Comparison of ENCODE assay signal across 14 mouse cellular contexts in the genomic region with DNA sequence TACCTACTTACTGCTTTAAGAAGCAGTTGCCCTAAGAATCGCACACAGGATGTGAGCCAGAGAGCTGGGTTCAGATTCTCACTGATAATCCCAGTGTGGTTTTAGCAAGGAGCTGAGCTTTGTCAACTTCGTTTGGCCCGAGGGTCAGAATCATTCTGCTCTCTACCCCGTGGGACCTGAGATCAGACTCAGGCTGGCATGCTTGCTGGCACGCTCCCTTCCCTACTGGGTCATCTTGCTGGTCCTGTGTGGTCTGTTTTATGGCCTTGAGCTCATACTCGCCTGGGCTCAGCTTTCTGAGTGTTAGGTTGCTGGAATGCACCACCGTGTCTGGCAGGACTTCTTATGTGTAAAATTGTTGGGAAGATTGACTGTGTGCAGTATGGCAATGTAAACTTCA.
DNase-seq lines count a peak whose midpoint lies in the region; ATAC-seq and TF ChIP-seq lines count a peak whose summit lies in the region.
"Had no signal": no experiment of that assay in that cellular context is flagged by ENCODE, and none has a peak within 500 bp of the region (broad histone marks: within the 10 kb centered on the region; RNA-seq: fewer than 3 reads in every experiment).

No protein-coding gene starts in this region.

- H3K27me3 ChIP-seq in heart, embryonic 10.5 days (ENCODE audit: insufficient read depth, poor library complexity, severe bottlenecking): no peaks in the 10 kb centered on the region
- no peaks in the 10 kb centered on the region for H3K27me3 ChIP-seq in embryonic facial prominence, embryonic 14.5 days (replicated peaks; ENCODE audit: control insufficient read depth, insufficient read depth, low read length)
- H3K27me3 ChIP-seq in intestine, embryonic 14.5 days (replicated peaks; ENCODE audit: control insufficient read depth, insufficient read depth, low read length): no peaks in the 10 kb centered on the region
- H3K27me3 ChIP-seq: Patski had no signal

- TF ChIP-seq CTCF in olfactory bulb, adult 2 months (IDR thresholded peaks at IDR 0.05; ENCODE audit: insufficient read depth, low read depth, low read length): no peak

- H3K4me2 ChIP-seq in embryonic facial prominence, embryonic 14.5 days (ENCODE audit: low read depth, low read length): no peak overlapping the region
- H3K4me2 ChIP-seq in intestine, embryonic 14.5 days (ENCODE audit: low read length): no peak overlapping the region
- H3K4me2 ChIP-seq: midbrain, embryonic 11.5 days had no signal

- no peak for DNase-seq in heart, embryonic 10.5 days (ENCODE audit: low spot score)
- DNase-seq in heart, postnatal 14 days: no peak
- peak; percentile 16 for DNase-seq in embryonic facial prominence, embryonic 14.5 days (ENCODE audit: low spot score)
- peak; percentile 56 for DNase-seq in intestine, embryonic 14.5 days (ENCODE audit: low spot score)
- no peak for DNase-seq in spleen, adult 18-20 months
- DNase-seq in layer of hippocampus, postnatal 10 days (ENCODE audit: low spot score in 2 of 2): no peak
- DNase-seq: adrenal gland, adult 8-10 months; cerebellum, adult 11-12 months; liver, postnatal 0 days; thymus, postnatal 25 days had no signal

- peak overlapping the region; percentile 87 for H3K27ac ChIP-seq in heart, embryonic 10.5 days
- H3K27ac ChIP-seq in embryonic facial prominence, embryonic 14.5 days (replicated peaks; ENCODE audit: low read depth, low read length): no peak overlapping the region
- H3K27ac ChIP-seq in intestine, embryonic 14.5 days (ENCODE audit: low read depth): peak overlapping the region; percentile 82
- peak overlapping the region; percentile 75 for H3K27ac ChIP-seq in olfactory bulb, adult 2 months (ENCODE audit: insufficient read depth, low read depth, low read length)
- H3K27ac ChIP-seq: forebrain, embryonic 10.5 days had no signal

- H3K9ac ChIP-seq in embryonic facial prominence, embryonic 14.5 days (ENCODE audit: low read depth, low read length): no peak overlapping the region
- H3K9ac ChIP-seq in intestine, embryonic 14.5 days (ENCODE audit: low read length): no peak overlapping the region
- H3K9ac ChIP-seq: liver, postnatal 0 days had no signal

- H3K36me3 ChIP-seq in heart, embryonic 10.5 days: peaks cover 18% of the 10 kb centered on the region
- H3K36me3 ChIP-seq in embryonic facial prominence, embryonic 14.5 days (ENCODE audit: control insufficient read depth, insufficient read depth, low read length): 0 out of 2 replicates have a peak, but pooled peaks cover 5% of the 10 kb centered on the region
- 0 out of 2 replicates have a peak, but pooled peaks cover 4% of the 10 kb centered on the region for H3K36me3 ChIP-seq in intestine, embryonic 14.5 days (ENCODE audit: control insufficient read depth, insufficient read depth, low read length)

- H3K4me3 ChIP-seq in heart, embryonic 10.5 days: no peak overlapping the region
- no peak overlapping the region for H3K4me3 ChIP-seq in embryonic facial prominence, embryonic 14.5 days (ENCODE audit: low read depth, low read length)
- H3K4me3 ChIP-seq in intestine, embryonic 14.5 days (ENCODE audit: low read depth, low read length): no peak overlapping the region
- H3K4me3 ChIP-seq in olfactory bulb, adult 2 months (ENCODE audit: insufficient read depth, low read depth, low read length): no peak overlapping the region
- H3K4me3 ChIP-seq: forebrain, embryonic 10.5 days had no signal

- WGBS in heart, embryonic 10.5 days: 73% methylated on average over 7 of the region's 7 CpGs
- 48% methylated on average over 7 of the region's 7 CpGs for WGBS in embryonic facial prominence, embryonic 14.5 days
- WGBS in intestine, embryonic 14.5 days: 49% methylated on average over 7 of the region's 7 CpGs
- 83% methylated on average over 7 of the region's 7 CpGs for WGBS in olfactory bulb, adult 2 months

- no peak for ATAC-seq in embryonic facial prominence, embryonic 14.5 days (ENCODE audit: low read depth)
- no peak for ATAC-seq in intestine, embryonic 14.5 days (replicated peaks; ENCODE audit: low FRiP score, low TSS enrichment, low read depth)
- ATAC-seq: Patski had no signal

- H3K9me3 ChIP-seq in heart, embryonic 10.5 days: no peaks in the 10 kb centered on the region
- no peaks in the 10 kb centered on the region for H3K9me3 ChIP-seq in embryonic facial prominence, embryonic 14.5 days (ENCODE audit: control insufficient read depth, low read length)
- no peaks in the 10 kb centered on the region for H3K9me3 ChIP-seq in intestine, embryonic 14.5 days (ENCODE audit: control insufficient read depth, low read length)
- H3K9me3 ChIP-seq: forebrain, embryonic 10.5 days had no signal

- TF ChIP-seq POLR2A in olfactory bulb, adult 2 months (IDR thresholded peaks at IDR 0.05; ENCODE audit: insufficient read depth, low read depth, low read length): no peak

- intact Hi-C loops in heart, postnatal 14 days (cut with DNase I): loop anchor here (5.0 kb wide), 2 partner anchors 38 to 758 kb away; no protein-coding TSS in a partner anchor

- peaks cover 29% of the 10 kb centered on the region for H3K4me1 ChIP-seq in heart, embryonic 10.5 days
- H3K4me1 ChIP-seq in embryonic facial prominence, embryonic 14.5 days (ENCODE audit: control insufficient read depth, insufficient read depth, low read length): no peaks in the 10 kb centered on the region
- H3K4me1 ChIP-seq in intestine, embryonic 14.5 days (replicated peaks; ENCODE audit: control insufficient read depth, insufficient read depth, low read length): peaks cover 14% of the 10 kb centered on the region
- H3K4me1 ChIP-seq in olfactory bulb, adult 2 months (ENCODE audit: control insufficient read depth, insufficient read depth, low read length): peaks cover 6% of the 10 kb centered on the region

Comparison
In these comparisons a context has a peak if more than half of its experiments do, and no peak if none do; other contexts are left out.
1. DNase-seq: peak in embryonic facial prominence, embryonic 14.5 days (single experiment) and intestine, embryonic 14.5 days (single experiment); none in heart, embryonic 10.5 days (single experiment), heart, postnatal 14 days (0 of 2), spleen, adult 18-20 months (0 of 2) and layer of hippocampus, postnatal 10 days (0 of 2).